Comparison of ENCODE assay signal across 25 mouse cellular contexts in genomic region chr9:42301082-42301633, GRCm38 (mm10). TPM values are rescaled to one million over a fixed set of nuclear protein-coding genes. Genes with fewer than 3 reads are reported as not detected.
DNase-seq lines count a peak whose midpoint lies in the region; ATAC-seq lines count a peak whose summit lies in the region.
"Had no signal": no experiment of that assay in that cellular context is flagged by ENCODE, and none has a peak within 500 bp of the region (broad histone marks: within the 10 kb centered on the region; RNA-seq: fewer than 3 reads in every experiment).

No protein-coding gene starts in this region.

- no peaks in the 10 kb centered on the region for H3K36me3 ChIP-seq in heart, embryonic 10.5 days
- H3K36me3 ChIP-seq: embryonic facial prominence, embryonic 13.5 days; embryonic facial prominence, embryonic 15.5 days; forebrain, embryonic 15.5 days; G1E had no signal

- no peaks in the 10 kb centered on the region for H3K27me3 ChIP-seq in heart, embryonic 10.5 days (ENCODE audit: insufficient read depth, poor library complexity, severe bottlenecking)
- H3K27me3 ChIP-seq: embryonic facial prominence, embryonic 13.5 days; embryonic facial prominence, embryonic 15.5 days; forebrain, embryonic 13.5 days; forebrain, embryonic 15.5 days had no signal

- H3K4me3 ChIP-seq in heart, embryonic 10.5 days: no peak overlapping the region
- H3K4me3 ChIP-seq: embryonic facial prominence, embryonic 13.5 days; embryonic facial prominence, embryonic 15.5 days; erythroblast, embryonic 14.5 days; forebrain, embryonic 13.5 days; forebrain, embryonic 15.5 days had no signal

- WGBS in heart, embryonic 10.5 days: 80% methylated on average over 6 of the region's 6 CpGs

- no peak overlapping the region for H3K27ac ChIP-seq in heart, embryonic 10.5 days
- H3K27ac ChIP-seq: embryonic facial prominence, embryonic 13.5 days; embryonic facial prominence, embryonic 15.5 days; forebrain, embryonic 13.5 days; forebrain, embryonic 15.5 days had no signal

- no peaks in the 10 kb centered on the region for H3K4me1 ChIP-seq in heart, embryonic 10.5 days
- H3K4me1 ChIP-seq: embryonic facial prominence, embryonic 15.5 days; forebrain, embryonic 13.5 days; forebrain, embryonic 15.5 days had no signal

- no peak for DNase-seq in frontal cortex, postnatal 10 days (ENCODE audit: low spot score in 2 of 2)
- DNase-seq in heart, embryonic 10.5 days (ENCODE audit: low spot score): peak; percentile 45
- no peak for DNase-seq in heart, adult 18-20 months
- no peak for DNase-seq in testis, postnatal 10 days (ENCODE audit: low spot score)
- DNase-seq: adrenal gland, adult 8-10 months; adrenal gland, postnatal 14 days; adrenal gland, postnatal 36 days; B cell, adult 2 months; cerebellum, adult 11 months; cerebellum, adult 18-20 months; cerebellum, adult 8-10 months; cerebellum, adult 9-11 months; cerebellum, postnatal 36 days; embryo, embryonic 11 days; forebrain, postnatal 0 days had no signal

- peak; percentile 90 for ATAC-seq in frontal cortex, adult (ENCODE audit: low TSS enrichment)
- ATAC-seq: activated CD4-positive, CD25-positive, alpha-beta regulatory T cell, adult 4 months; CD4-positive, CD25-positive, alpha-beta regulatory T cell, adult 4 months; forebrain, embryonic 13.5 days; forebrain, embryonic 15.5 days; forebrain, postnatal 0 days; Patski had no signal

- no peaks in the 10 kb centered on the region for H3K9me3 ChIP-seq in heart, embryonic 10.5 days
- H3K9me3 ChIP-seq: embryonic facial prominence, embryonic 13.5 days; embryonic facial prominence, embryonic 15.5 days; forebrain, embryonic 13.5 days; forebrain, embryonic 15.5 days; G1E had no signal

RNA-seq across cellular contexts. Expression of gene Sc5d, which starts 37.1 kb away (rescaled TPM):
- polyA plus RNA-seq in heart, embryonic 10.5 days (2016; fragmentation: Nextera tagmentation; extraction: Ambion mirVana): 51.5 and 58.1 TPM in 2 replicates
- 10 to 100 TPM; 14.8 to 19.5 TPM for total RNA-seq in heart, adult 18-20 months (2021)
